Mouse (Mus musculus): ENCODE measurements at regions not wholly inside any gene's neighbourhood (a gene's known extent, or its start where the extent isn't known, plus 50 kb on each side); places are given as distances from the start of the nearest gene placed in this dataset.

GRCm38 (mm10) chr5:42980946-42981650, 251.9 kb upstream of the Cpeb2 start:
- no peak for TF ChIP-seq CTCF (IDR thresholded peaks at IDR 0.05)
- TF ChIP-seq POLR2A (IDR thresholded peaks at IDR 0.05; ENCODE audit: insufficient read depth, low read depth, low read length), result no peak
